Mouse (Mus musculus): ENCODE measurements around the gene Trim47. TPM values are rescaled to one million over a fixed set of nuclear protein-coding genes. Genes with fewer than 3 reads are reported as not detected.

Gene Trim47
- 10 to 100 TPM; 14.6 to 23.5 TPM for total RNA-seq (2021)
- long read RNA-seq, experiment 1, transcript Trim47-201 (6 exons, 2,204 nt) = minor isoform, 12 of 50 reads
- long read RNA-seq, experiment 1, transcript Trim47-202 (6 exons, 2,192 nt) = major isoform, 33 of 50 reads
- long read RNA-seq, experiment 1, partial matches to known transcripts = 0 of 50 reads
- long read RNA-seq, experiment 1, other reads (novel, unspliced or antisense) = 5 of 50 reads
- long read RNA-seq, experiment 2, transcript Trim47-201 (6 exons, 2,204 nt) = minor isoform, 31 of 89 reads
- long read RNA-seq, experiment 2, transcript Trim47-202 (6 exons, 2,192 nt) = major isoform, 50 of 89 reads
- long read RNA-seq, experiment 2, partial matches to known transcripts = 1 of 89 reads
- long read RNA-seq, experiment 2, other reads (novel, unspliced or antisense) = 6 of 89 reads

DNA sequence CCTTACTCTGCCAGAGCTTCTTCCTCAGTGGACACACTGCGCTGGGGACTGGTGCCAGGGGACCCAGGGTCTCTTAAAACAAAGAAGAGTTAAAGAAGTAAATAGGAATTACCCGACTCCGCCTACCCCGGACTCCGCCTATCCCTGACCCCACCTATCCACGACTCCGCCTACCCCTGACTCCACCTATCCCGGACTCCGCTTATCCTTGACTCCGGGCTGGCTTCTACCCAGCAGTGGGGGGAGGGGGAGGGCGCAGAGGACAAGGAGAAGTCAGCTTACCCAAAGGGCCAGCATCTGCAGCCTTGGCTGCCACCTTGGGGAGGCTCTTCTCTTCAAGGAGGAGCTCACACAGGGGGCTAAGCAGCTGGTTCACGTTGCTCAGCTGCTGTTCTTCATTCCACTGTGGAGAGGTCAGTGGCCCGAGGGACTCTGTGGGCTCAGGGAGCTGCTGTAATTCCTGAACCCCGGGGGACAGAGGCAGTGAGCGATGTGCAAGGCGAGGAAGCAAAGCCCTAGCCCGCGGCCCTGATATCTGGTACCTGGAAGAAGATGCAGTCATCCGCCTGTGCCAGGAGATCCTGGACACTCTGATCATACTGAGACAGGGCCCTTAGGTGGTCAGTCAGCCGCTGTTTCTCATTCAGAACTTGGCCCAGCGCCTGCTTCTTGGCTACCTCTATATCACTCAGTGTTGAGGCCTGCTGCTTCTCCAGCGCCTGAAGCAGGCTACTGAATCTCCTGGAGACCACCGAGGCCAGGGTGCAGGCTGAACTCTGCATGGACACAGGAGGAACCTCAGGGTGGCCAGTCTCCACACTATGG lies at the start of gene Trim47:
Gene Trim47 (minus strand): TSS at position 55 of the 825 bp plus-strand sequence.
- DNase-seq (ENCODE audit: low spot score in 2 of 2) = peak in 1 of 2 experiments; percentile 62

DNA sequence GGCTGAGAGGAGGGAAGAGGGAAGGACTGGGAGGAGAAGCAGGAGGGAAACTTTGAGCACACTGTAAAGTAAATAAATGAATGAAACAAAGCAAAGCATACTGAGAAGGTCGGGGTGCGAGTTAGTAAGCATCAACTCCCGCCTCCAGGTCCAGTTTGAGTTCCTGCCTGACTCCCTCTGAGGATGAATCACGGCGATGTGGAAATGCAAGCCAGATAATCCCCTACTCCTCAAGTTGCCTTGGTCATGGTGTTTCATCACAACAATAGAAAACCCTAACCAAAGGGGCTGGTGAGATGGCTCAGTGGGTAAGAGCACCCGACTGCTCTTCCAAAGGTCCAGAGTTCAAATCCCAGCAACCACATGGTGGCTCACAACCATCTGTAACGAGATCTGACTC lies 49.0 kb upstream of the Trim47 start:
- no peak for DNase-seq (ENCODE audit: low spot score in 2 of 2)

DNA sequence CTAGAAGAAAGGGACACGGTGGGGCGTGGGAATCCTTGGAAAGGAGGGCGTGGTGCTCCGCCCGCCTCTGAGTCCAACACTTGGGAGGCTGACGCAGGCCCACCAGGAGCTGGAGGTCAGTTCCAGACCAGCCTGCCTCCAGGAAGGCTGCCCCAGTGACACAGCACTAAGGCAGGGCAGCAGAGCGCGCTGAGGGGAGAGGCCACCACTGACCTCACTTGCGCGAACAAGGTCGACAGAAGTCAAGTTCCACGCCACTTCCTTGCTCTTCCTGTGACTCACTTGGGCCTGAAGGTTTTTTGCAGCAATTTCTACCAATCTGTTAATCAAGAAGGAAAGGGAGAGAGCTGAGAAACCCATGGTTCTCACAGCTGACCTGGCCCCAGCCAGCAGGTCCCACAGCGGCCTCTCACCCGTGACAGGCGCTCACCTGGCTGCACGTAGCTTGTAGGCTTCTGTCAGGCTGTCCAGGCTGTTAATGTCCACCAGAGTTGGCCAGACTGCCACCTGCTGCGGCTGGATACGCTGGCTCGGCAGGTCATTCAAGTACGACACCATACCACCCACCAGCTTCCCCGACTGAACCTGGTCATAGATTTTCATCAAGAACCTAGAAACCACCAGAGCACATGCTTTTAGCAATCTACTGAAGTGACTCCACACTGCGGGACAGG lies 47.9 kb upstream of the Trim47 start:
- DNase-seq (ENCODE audit: low spot score in 2 of 2) = no peak

DNA sequence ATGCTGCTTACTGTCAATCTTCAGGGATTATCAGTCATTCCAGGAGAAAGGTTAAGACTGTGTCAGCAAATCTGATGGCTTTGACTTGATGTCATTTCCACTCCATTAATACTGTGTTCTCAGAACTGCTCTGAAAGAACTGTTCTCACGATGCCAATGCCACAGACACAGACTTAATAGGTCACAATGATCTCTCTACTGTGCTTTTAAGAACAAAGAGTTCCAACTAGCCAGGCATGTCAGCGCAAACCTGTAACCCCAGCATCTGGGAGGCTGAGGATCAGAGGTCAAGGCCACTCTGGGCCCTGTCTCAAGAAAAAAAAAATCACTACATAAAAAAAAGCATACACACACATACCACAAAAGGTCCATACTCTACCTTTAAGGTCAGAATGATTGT lies 44.9 kb upstream of the Trim47 start:
- DNase-seq (ENCODE audit: low spot score in 2 of 2) = no peak

DNA sequence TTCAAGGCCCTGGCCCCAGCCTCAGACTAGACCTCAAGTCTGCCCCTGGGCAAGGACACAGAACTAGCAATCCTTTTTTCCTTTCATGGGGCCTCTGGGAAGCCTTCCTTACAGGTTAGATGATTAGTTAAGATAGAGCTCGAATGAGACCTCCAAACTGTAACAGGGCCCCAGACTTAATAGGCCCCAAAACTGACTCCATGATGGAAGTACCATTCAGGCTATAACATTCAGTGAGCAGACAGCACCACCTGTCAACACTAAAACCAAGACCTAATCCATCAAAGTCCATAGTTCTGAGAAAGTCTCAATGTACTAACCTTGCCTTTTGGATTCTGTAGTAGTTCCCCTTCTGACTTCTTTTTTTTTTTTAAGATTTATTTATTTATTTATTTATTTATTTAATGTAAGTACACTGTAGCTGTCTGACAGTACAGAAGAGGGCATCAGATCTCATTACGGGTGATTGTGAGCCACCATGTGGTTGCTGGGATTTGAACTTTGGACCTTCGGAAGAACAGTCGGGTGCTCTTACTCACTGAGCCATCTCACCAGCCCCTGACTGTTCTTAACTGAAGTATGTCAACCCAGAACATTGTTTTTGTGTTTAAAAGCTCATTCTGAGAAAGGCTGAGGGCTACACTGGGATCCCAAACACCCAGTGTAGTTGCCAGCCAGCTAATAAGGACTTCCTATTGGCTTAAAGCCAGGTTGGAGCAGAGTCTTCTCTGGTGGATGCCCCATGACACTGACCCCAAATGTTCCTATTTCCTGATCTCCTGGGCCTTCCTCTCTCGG lies 43.2 kb upstream of the Trim47 start:
- no peak for DNase-seq (ENCODE audit: low spot score in 2 of 2)

DNA sequence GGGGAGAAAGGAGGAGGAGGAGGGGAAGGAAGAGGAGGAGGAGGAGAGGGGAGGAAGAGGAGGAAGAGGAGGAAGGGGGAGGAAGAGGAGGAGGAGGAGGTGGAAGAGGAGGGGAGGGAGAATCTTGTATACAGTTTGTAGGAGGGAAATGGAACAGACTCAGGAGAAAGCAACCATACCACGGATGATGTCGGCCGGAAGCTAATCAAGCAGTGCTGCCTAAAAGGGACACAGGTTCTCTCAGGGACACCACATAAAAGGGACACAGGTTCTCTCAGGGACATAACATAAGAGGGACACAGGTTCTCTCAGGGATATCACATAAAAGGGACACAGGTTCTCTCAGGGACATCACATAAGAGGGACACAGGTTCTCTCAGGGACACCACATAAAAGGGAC lies 42.2 kb upstream of the Trim47 start:
- DNase-seq (ENCODE audit: low spot score in 2 of 2) = no peak

DNA sequence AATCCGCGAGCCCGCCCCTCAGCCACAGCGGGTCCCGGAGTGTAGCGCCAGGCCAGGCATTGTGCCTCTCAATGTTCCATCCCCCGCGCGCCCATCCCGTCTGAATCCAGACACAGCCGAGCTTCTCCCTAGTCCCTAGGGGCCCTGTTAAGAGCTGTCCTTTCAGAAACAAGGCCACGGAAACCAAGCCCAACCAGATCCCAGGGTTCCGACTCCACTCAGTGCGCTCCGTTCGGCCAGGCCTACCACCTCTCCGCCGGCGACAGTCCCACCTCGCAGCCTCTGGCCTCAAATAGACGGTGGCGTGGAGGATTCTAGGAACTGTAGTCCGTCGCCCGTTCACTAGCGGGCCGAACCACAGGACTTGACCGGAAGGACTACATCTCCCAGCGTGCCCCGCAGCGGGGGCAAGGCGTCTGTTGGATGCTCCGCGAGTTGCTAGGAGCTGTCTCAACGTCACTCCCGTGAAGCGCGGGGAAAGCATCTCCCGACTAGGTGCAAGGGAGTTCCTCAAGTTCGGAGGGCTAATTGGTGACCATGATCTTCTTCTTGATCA lies 41.0 kb upstream of the Trim47 start, which contains the start of gene Fbf1:
Gene Fbf1 (minus strand): TSS at position 283 of the 556 bp plus-strand sequence.
- DNase-seq (ENCODE audit: low spot score in 2 of 2) = peak; percentile 84 to 86

DNA sequence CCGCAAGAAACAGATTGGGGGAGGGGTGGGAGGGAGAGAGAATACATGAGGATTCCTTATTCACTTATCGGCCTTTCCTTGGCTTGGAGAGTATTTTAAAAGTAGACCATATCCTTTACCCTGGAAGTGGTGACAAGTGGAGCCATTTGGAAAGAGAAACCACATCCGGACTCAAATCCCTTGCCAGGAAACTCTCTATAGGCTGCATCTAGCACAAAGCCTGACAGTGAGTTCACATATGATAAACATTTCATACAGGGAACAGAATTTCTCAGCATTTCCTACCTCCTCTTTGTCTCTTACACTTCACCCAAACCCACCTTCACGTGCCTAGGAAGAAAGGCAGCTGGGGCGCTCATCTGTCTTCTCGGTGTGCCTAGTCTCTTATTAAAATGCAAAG lies 40.2 kb upstream of the Trim47 start:
- no peak for DNase-seq (ENCODE audit: low spot score in 2 of 2)

DNA sequence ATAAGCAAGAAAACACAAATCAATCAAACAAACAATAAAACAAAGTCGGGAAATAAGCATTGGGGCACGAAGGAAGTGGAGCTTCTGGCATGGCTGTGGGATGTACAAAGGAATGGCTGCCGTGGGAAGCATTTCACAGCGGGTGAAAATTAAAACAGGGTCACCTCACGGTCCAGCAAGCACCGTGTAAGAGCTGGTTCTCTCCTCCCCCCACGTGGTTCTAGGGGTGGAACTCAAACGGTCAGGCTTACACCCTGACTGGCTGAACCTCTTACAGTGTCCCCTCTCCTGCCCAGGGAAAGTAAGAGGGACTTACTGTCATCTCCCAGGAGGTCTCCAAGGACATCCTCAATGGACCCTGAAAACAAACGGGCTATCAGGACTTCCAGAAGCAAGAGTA lies 36.0 kb upstream of the Trim47 start:
- DNase-seq (ENCODE audit: low spot score in 2 of 2) = no peak

DNA sequence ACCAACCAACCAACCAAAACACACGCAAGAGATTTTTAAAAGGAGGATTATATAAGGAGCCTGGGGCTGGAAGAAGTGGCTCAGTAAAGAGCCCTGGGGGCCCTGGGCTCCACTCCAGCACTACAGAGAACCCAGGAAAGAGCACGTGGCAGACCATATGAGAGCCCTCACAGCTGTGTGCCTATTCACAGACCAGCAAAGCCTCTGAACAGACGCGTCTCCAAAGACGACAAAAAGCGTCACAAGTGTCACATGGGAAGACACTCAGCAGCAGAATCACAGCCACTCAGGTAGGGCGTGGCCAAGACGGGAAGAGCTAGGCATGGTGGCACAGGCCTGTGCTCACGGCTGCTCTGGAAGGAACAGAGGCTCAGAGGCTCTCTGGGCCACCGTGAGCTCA lies 35.1 kb upstream of the Trim47 start:
- no peak for DNase-seq (ENCODE audit: low spot score in 2 of 2)

DNA sequence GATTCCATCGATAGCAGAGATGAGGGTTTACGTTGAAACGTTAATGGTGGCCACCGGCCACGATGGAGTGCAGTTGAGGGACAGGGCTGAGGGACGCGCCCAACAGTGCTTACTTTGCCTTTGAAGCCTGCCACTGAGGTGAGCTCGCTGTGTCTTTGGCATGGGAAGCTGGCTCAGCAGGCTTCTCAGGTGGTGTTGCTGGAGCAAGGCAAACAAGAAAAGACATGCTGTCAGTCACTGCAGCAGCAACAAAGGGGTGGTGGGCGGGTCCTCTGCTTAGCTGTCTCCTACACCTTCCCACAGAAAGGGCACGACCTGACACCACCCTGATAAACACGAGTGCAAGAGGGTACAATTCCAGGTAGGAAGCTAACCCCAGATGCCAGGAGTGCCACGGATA lies 34.3 kb upstream of the Trim47 start:
- no peak for DNase-seq (ENCODE audit: low spot score in 2 of 2)

DNA sequence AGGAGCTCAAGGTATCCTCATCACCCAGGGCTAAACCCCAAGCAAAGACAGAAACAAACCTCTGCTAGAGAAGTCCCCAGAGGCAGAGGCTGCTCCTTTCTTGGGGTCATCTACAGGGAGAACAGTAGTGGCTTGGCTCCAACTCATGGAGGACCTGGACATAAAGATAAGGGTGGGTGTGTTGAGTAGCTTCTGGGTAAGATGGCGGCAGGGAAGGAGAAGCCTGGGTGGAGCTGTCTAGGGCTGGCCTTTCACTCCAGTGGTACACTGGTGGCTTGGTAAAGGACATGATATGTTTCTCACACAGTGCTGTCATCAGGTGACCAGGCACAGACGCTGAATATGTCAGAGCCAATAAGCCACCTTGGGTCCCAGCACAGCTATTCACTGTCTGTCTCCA lies 23.9 kb upstream of the Trim47 start:
- DNase-seq (ENCODE audit: low spot score in 2 of 2) = no peak

DNA sequence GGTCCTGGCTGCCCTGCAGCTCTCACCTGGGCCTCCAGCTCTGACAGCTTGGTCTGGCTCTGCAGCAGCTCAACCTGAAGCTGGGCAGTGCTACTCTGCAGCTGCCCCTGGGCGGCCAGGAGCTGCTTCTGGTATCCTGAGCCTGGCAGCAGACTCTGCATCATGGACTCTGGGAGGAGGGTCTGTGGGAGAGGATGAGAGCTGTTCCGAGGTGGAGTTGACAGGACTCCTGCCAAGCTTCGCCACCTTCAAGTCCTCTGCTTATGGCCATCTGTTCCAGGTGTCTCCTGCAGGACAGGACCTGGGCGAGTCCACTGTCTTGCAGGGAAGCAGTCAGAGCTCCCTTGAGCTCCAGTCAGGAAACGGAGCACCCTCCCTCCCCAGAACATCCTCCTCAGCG lies 22.3 kb upstream of the Trim47 start:
- DNase-seq (ENCODE audit: low spot score in 2 of 2) = no peak

DNA sequence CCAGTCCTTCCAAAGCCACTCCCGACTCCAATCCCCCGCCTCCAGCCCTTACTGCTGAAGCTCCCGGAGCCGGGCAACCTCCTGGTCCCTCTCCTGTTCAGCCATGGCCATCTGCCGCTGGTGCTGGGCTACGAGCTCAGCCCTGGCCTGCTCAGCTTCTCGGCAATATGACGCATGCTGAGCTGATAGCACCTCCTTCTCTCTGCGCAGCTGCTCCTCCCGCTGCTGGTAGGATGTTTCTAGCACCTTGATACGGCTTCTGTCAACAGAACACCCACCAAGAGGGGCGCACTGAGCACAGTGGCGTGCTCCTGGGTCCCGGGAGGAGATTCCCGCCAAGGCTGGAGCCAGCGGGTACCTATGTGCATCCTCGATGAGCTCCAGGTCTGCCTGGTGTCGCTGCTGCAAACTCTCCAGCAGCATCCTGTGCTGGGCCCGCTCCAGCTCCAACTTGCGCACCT lies 21.8 kb upstream of the Trim47 start:
- DNase-seq (ENCODE audit: low spot score in 2 of 2) = no peak

DNA sequence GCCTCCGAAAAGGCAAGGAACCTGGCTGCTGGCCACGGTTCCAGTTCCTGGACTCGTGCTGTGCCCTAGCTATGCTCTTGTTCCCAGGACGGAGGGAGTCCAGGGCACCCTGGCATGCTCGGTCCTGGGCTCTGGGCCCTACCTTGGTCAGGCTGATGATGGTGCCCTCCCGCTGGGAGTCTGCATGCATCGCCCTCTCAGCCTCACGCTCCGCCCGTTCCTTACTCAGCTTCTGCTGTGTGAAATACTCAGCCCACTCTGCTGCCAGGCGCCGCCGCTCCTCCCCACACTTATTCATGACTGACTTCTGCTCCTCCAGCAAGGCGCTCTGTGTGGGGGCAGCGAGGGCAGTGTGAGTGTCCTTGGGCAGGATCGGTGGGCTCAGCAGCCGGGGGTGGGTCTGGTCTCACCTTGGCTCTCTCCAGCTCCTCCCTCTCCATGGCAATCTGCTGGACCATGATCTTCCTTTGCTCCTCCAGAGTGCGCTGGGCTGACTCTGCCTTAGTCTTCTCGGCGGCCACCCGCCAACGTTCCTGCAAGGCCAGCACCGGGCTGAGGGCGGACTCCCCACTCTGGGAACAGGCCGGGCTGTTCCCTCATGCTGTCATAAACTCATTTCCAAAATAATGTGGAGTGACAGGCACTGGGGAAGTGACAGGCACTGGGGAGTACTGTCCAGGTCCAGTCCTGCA lies 19.4 kb upstream of the Trim47 start:
- no peak for DNase-seq (ENCODE audit: low spot score in 2 of 2)

DNA sequence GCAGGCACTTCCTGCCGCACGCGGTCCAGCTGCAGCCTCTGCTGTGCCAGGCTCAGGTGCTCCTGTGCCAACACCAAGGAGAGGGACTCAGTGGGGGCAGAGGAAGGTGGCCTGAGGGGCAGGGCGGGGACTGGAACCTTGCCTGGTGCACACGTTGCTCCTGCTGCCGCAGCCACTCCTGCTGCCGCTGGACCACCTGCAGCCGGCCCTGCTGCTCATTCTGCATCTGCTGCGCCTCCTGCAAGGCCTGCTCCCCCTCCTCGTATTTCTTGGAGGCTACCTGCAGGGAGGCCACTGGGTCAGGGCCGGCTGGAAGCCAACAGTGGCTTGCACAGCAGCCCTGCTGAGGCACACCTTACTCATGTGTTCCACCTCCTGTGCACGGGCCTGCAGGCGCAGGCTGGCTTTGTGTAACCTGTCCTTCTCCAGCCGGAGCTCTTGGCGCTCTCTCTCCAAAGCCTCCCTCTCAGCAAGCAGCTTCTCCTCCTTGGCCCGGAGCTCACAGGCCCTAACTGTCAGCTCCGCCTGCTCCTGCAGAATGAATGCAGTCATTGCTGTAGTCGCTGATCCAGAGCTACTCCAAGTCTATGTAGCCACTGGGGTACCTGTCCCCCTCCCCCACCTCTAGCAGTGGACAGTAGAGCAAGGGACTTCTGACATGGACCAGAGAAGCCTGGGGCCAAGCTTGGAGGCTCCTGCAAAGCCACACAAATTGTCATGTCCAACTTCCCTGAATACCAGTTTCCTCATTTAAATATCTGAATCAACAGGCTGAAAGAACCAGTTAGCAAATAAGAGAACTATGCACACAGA lies 18.7 kb upstream of the Trim47 start:
- no peak for DNase-seq (ENCODE audit: low spot score in 2 of 2)

DNA sequence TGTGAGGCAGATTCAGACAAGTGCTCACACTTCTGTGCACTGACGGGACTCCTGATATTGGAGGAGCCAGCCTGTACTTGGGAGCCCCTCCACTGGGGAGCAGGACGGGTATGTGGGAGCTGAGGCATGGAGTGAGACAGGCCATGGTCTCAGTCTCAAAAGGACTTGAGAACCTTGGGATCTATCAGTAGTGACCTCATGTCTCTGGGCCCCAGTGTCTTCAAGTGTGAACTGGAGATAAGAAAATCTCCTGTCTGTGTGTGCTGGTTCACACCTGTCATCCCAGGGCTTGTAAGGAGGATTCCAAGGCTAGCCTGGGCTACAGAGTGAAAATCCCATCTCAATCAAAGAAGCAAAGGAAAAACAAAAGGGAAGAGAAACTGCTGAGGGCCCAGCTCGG lies 16.5 kb upstream of the Trim47 start:
- DNase-seq (ENCODE audit: low spot score in 2 of 2) = no peak

DNA sequence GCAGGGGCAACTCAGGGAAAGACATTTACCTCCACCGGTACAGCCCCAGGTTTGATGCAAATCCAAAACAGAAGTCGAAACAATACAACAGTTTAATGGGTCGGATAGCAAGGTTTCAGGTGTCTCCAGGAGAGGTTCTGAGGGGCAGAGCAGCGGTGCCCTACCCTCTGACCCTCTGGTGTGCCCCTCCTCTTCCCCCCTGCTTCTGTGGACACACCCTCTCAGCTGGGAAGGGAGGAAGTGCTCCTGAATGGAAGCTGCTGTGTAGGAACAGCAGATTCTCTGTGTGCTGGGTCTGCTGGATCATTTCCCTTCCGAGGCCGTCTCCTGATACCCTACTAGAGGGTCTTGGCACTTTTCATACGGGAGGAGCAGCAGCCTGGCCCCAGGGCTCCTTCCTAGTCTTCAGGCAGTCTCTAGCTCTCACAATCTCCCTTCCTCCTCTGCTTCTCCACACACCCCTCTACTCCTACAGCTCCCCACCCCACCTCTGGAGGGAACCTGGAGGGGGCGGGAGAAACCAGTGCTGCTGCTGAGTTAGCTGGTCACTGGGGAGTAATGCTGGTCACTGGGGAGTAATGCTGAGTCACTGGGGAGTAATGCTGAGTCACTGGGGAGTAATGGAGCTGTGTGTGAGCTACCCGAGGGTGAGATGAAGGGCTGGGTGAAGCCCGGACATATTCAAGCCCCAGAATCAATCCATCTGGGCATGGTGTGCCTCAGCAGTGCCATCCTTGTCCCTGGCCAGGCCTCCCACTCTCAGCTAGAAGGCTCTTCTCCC lies 15.4 kb upstream of the Trim47 start:
- peak in 1 of 2 experiments; percentile 53 for DNase-seq (ENCODE audit: low spot score in 2 of 2)

Data from adrenal gland, adult 18-20 months (tissue).